Comparison of ENCODE assay signal across 8 mouse cellular contexts in genomic region chr1:82429061-82429460, GRCm38 (mm10).
DNase-seq lines count a peak whose midpoint lies in the region; ATAC-seq and TF ChIP-seq lines count a peak whose summit lies in the region.

No protein-coding gene starts in this region.

- POLR2A ChIA-PET in Patski (lab: Charles Lee): interaction anchor here (0.6 to 0.8 kb wide), 4 partner anchors 38 to 239 kb away, joined by 3 to 4 read pairs (median 4); no protein-coding TSS in a partner anchor

- CTCF ChIA-PET in Patski (lab: Charles Lee): no interaction called here

- H3K9me3 ChIP-seq in intestine, postnatal 0 days (ENCODE audit: control insufficient read depth): no peaks in the 10 kb centered on the region
- H3K9me3 ChIP-seq in lung, postnatal 0 days (ENCODE audit: low read length): no peaks in the 10 kb centered on the region
- H3K9me3 ChIP-seq in heart, embryonic 10.5 days: no peaks in the 10 kb centered on the region

- H3K27ac ChIP-seq in intestine, postnatal 0 days (ENCODE audit: low read depth, low read length): no peak overlapping the region
- H3K27ac ChIP-seq in lung, postnatal 0 days (ENCODE audit: low read length): no peak overlapping the region
- H3K27ac ChIP-seq in heart, embryonic 10.5 days: no peak overlapping the region

- peak; percentile 30 to 41 for DNase-seq in heart, postnatal 10 days
- no peak for DNase-seq in heart, adult 18-20 months
- peak; percentile 95 for DNase-seq in Patski (ENCODE audit: low read depth, low spot score)
- DNase-seq in lung, postnatal 0 days (ENCODE audit: low spot score): peak; percentile 95
- DNase-seq in retina, postnatal 1 day: no peak
- no peak for DNase-seq in yolk sac, embryonic 10.5 days (ENCODE audit: low spot score)
- DNase-seq in heart, embryonic 10.5 days (ENCODE audit: low spot score): no peak

- peak; percentile 90 for ATAC-seq in Patski
- peak; percentile 83 for ATAC-seq in intestine, postnatal 0 days
- peak; percentile 94 for ATAC-seq in lung, postnatal 0 days

- H3K4me1 ChIP-seq in intestine, postnatal 0 days (replicated peaks; ENCODE audit: control insufficient read depth, insufficient read depth, low read length): 0 out of 2 replicates have a peak, but pooled peaks cover 6% of the 10 kb centered on the region
- no peaks in the 10 kb centered on the region; the same call in 1 of the 2 replicates for H3K4me1 ChIP-seq in lung, postnatal 0 days (ENCODE audit: insufficient read depth, low read depth, low read length)
- peaks cover 9% of the 10 kb centered on the region; the same call in 1 of the 2 replicates for H3K4me1 ChIP-seq in heart, embryonic 10.5 days

- H3K4me3 ChIP-seq in intestine, postnatal 0 days (ENCODE audit: low read depth, low read length): no peak overlapping the region
- no peak overlapping the region for H3K4me3 ChIP-seq in lung, postnatal 0 days (ENCODE audit: low read depth, low read length)
- H3K4me3 ChIP-seq in heart, embryonic 10.5 days: no peak overlapping the region

- in situ Hi-C loops in Patski (cut with MboI; ENCODE audit: low pct_unique_long_range_greater_than_20kb): loop anchor here (25.0 kb wide), 2 partner anchors 692 to 917 kb away; no protein-coding TSS in a partner anchor

- TF ChIP-seq EP300 in lung, postnatal 0 days (IDR thresholded peaks at IDR 0.05): peak; percentile 90

- H3K36me3 ChIP-seq in intestine, postnatal 0 days (ENCODE audit: control insufficient read depth, insufficient read depth): no peaks in the 10 kb centered on the region
- no peaks in the 10 kb centered on the region for H3K36me3 ChIP-seq in lung, postnatal 0 days (ENCODE audit: insufficient read depth, low read length)
- no peaks in the 10 kb centered on the region for H3K36me3 ChIP-seq in heart, embryonic 10.5 days

- H3K27me3 ChIP-seq in Patski: no peaks in the 10 kb centered on the region
- no peaks in the 10 kb centered on the region for H3K27me3 ChIP-seq in intestine, postnatal 0 days (replicated peaks; ENCODE audit: control insufficient read depth, insufficient read depth, low read length)
- no peaks in the 10 kb centered on the region for H3K27me3 ChIP-seq in lung, postnatal 0 days (replicated peaks; ENCODE audit: insufficient read depth, low read length)
- H3K27me3 ChIP-seq in heart, embryonic 10.5 days (ENCODE audit: insufficient read depth, poor library complexity, severe bottlenecking): no peaks in the 10 kb centered on the region

- TF ChIP-seq CTCF in Patski (IDR thresholded peaks at IDR 0.05): no peak
- TF ChIP-seq CTCF in intestine, postnatal 0 days (IDR thresholded peaks at IDR 0.05; ENCODE audit: low read depth): no peak
- TF ChIP-seq CTCF in lung, postnatal 0 days (IDR thresholded peaks at IDR 0.05): no peak

- intact Hi-C loops in heart, postnatal 10 days (cut with DNase I): no loop called here

- WGBS in intestine, postnatal 0 days: 18% methylated on average over 1 of the region's 1 CpGs
- 3% methylated on average over 1 of the region's 1 CpGs for WGBS in lung, postnatal 0 days
- 24% methylated on average over 1 of the region's 1 CpGs for WGBS in heart, embryonic 10.5 days

- H3K9ac ChIP-seq in intestine, postnatal 0 days (ENCODE audit: low read depth, low read length): no peak overlapping the region
- H3K9ac ChIP-seq in lung, postnatal 0 days (replicated peaks; ENCODE audit: low read depth): no peak overlapping the region

- H3K4me2 ChIP-seq in intestine, postnatal 0 days (replicated peaks; ENCODE audit: low read depth): no peak overlapping the region
- no peak overlapping the region for H3K4me2 ChIP-seq in lung, postnatal 0 days (replicated peaks; ENCODE audit: low read depth, low read length)

Comparison
In these comparisons a context has a peak if more than half of its experiments do, and no peak if none do; other contexts are left out.
1. DNase-seq: peak in heart, postnatal 10 days (2 of 2), Patski (single experiment) and lung, postnatal 0 days (single experiment); none in heart, adult 18-20 months (0 of 2), retina, postnatal 1 day (single experiment), yolk sac, embryonic 10.5 days (single experiment) and heart, embryonic 10.5 days (single experiment).
2. Peak in every context shown above with its lines, with median percentiles within 50 percentile points of each other: ATAC-seq.